Mouse (Mus musculus) MEL-GATA-1-ER (cell line): Measurements from ENCODE around the gene Frmd8.

Experiments
- DNase-seq: peaks from one replicate; pipeline ENCODE4 v3.0.0-alpha.2; 2012; ENCODE audit warnings: low read depth; ENCODE audit errors: extremely low read depth

Frmd8 gene

DNA sequence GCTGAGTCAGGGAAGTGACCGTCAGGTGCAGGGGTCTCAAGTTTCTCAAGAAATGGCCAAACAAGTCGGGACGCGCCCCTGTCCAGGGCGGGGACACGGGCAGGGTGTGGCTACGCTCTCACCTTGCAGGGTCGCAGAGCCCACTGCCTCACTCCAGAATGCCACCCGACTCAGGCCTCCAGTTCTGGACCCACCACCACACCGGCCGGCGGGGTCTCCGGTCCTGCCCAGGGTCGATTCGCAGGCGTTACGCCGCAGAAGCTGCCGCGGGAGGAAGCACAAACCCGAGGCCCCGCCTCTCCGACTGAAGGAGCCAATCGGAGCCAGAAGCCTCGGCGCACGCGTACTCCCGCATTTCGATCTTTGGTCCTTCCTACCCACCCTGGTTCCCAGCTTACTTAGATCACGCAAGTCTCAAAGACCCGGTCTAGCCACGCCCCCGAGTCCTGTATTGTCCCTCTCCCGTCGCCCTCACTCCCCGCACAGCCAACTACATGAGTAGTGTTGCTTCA is at the start of gene Frmd8:
Frmd8 (minus strand) TSS at position 306 of the 512 bp plus-strand sequence.
- peak; percentile 92 for DNase-seq

DNA sequence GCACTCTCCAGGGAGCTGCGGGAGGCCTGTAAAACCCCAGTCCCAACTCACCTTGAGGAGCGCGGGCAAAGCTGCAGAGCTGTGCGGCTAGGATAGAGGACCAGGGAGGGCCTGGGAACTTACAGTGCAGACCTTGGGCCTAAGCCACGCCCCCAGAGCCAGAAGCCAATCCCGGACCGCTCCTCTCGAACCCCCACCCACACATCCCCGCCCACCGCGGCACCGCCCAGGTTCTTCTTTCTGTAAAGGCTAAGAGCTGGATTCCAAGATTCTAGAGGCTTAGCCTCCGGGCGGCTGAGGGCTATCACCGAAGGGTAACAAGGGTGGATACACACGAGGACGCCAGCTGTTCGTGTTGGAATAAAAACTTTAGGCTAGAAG is 49.6 kb upstream of the Frmd8 start, which contains the start of gene Cdc42ep2:
Cdc42ep2 (minus strand) TSS at position 104 of the 381 bp plus-strand sequence.
- peak; percentile 87 for DNase-seq

DNA sequence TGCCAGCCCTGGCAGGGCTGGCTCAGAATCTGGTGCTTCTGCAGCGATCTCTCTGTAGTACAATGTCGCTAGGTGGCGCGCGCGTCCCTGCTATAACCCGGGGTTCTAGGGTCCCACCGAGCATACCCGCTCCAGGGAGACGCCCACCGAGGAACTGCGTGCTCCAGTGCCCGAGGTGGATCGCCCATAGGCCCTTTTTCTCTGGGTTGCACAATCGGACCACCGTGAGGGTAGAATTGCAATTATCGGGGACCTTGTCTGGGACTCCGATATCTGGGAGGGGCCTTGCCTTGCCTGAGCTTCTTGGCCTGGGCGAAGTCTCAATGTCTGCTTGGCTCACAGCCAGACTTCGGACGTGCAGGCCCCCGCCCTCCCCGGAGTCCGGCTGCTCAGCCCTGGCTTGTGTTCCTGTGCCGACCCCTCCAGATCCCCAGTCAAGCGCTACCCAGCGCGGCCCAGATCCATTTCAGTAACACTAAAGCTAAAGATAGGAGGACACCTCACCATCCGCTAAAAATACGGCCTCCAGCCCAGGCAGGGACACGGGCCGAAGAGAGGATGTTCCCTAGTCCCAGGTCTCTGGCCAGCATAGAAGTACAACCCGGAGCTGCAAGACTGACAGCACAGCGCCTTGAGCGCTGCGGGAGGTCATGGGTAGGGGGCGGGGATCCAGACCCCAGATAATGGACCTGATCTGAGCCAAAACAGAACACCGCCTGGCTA is 49.1 kb upstream of the Frmd8 start:
- DNase-seq, result peak; percentile 76

DNA sequence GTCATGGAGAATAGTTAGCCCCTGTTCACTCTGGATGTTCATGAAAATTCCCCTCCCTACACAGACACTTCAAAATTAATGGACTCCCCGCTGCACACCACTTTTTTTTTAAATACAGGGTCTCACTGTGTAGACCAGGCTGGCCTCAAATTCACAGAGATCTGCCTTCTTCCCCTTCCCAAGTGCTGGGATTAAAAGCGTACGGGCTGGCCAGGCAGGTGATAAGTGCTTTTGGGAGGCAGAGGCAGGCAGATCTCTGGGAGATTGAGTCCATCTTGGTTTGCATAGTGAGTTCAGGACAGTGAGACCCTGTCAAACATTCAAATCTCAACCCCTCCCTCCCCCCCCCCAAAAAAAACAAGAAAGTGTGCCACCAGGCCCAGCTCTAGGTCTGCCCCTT is 47.9 kb upstream of the Frmd8 start:
- no peak for DNase-seq

DNA sequence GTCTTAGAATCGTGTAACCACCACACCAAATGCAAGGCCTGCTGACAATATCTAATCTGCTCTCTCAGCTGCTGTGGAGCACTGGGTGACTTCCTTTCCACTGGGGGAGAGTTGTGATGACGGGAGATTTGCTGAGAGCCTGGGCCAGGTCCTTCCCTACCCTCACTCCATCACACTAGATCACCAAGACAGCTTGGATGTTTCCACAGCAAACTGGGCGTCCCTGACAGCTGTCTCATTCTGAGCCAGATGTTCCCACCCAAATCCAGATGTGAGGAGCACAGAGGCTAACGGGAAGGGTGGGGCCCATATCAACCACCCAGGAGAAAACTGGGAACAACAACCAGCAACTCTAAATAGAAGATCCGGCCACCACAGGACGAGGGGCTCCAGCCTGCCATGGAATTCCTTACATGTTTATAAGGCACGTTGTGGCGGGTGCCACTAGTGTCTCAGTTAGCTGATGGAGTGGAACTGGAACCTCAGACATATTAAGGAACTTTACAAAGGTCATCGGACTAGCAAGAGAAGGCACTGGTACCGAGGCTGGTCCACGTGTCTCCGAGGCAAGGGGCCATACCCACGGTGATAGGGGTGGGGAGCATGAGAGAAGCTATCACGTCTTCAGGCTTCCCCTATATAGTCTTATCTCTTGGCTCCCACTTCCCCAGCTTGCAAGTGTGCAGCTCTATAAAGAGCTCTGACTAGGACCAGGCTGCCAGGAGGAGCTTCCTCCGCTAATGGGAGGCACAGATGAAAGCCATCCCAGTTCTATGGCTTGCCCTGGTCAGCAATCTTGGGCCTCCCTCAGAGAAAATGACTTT is 47.3 kb upstream of the Frmd8 start:
- DNase-seq, result peak; percentile 92

DNA sequence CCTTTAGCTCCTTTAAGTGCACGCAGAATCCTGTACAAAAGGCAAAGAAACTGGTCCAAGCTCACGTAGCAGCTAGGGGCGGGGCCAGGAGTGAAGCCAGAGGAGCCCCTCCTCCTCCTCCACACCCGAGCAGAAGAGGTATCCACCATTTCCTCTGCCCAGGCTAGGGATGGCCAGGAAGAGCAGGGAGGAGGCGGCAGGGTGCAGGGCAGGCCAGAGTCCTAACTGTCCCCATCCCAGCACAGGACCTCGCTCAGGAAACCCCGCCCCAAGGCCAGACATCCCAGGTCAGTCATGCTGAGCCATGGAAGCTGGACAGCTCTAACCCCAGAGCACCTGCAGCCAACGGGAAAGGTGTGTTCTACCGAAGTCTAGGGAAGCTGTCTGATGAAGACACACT is 46.6 kb upstream of the Frmd8 start:
- peak; percentile 26 for DNase-seq

DNA sequence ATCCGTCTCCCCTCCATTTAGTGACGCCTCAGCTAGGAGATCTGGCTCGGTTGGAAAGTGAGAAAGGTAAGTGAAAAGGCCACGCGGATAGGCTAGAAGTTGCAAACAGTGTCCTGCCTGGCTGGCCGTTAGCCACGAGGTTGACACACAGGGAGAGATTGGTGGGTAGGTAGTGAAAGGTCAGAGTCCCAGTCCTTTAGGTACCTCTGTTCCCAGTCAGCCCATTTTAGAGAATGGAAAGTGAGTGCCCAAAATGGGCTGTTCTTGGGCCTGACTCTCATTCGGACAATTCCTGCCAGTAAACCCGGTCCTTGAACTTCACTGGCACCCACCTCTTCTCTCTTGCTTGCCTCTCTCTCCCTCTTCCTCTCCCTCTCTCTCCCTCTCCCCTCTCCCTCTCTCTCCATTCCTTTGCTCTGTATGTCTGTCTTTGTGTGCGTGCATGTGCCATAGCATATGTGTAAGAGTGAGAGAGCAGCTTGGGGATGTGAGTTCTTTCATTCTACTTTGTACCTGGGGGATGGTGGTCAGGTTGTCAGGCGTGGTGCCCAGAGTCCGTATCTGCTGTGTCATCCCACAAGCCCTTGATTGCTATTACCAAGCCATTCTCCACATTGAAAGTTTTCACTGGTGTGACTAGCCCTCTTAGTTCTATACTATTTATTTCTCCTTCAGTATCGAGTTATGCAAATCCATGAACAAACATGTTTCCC is 38.1 kb upstream of the Frmd8 start, which contains the start of gene Dpf2:
Dpf2 (minus strand) TSS at position 4 of the 713 bp plus-strand sequence.
- no peak for DNase-seq

DNA sequence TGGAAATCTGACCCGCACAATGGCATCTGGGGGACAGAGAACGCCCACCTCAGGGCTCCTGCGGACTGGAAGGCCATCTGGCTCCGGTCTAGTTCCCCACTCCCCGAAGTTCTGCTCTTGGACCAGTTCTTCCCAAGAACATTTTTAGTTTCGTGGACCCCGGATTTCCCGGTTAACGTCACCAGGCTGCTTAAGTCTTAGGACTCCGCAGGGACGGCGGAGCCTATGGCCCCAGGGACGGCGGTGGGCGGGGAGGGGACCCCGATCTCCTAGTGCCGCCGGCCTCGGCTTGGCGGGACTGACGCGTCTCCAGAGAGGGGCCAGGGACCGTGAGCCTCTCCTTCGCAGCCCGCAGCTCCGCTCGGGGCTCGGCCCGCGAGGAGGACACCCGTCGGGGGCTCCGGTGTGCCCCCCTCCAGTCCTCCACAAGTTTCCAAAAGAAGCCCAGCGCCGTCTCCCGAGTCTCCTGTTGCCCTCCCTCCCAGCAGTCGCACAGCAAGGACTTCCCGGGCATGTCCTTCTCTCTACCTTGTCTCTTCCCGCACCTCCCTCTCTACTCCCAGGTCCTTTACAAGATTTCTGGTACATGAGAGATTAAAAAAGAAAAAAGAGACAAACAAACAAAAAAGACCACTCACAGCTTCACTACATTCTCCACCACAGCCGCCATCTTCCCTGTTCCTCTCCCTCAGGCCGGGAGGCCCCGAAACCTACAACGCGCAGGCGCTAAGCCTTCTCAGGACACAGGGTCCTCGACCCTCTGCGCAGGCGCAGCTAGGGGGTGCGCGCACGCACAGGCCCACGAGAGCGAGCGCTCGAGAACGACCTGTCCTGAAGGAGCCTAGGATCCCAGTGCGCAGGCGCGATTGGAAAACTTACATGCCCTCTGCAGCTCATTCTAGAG is 37.3 kb upstream of the Frmd8 start:
- peak; percentile 95 for DNase-seq

DNA sequence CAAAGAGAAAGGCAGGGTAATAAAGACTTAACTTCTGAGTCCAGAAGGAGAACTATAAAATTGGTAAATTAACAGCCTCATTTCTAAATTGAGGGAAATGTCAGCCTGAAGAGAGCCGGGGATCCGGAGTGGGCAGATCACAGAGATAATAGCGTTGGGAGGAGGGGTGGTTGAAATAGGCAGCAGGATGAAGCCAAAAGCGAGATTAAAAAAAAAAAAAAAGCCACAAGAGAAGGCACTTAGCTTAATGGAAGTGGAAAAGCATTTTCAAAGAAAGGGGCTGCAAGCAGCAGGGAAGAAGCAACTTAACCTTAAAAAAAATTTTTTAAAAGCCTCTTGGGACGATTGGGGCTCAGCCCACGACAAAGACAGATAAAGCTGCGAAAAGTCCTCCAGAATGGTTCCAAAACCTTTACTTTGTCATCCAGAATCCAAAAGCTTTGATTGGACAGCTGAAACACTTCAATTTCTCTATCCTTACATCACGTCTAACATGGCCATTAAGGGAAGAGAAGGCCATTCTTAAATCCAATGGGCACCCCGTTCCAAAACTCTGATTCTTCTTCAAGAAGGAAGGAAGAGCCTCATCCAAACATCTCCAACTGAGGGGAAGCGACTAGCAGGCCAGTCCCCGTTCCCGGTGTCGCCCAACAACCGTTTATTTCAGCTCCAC is 36.5 kb upstream of the Frmd8 start:
- peak; percentile 45 for DNase-seq

DNA sequence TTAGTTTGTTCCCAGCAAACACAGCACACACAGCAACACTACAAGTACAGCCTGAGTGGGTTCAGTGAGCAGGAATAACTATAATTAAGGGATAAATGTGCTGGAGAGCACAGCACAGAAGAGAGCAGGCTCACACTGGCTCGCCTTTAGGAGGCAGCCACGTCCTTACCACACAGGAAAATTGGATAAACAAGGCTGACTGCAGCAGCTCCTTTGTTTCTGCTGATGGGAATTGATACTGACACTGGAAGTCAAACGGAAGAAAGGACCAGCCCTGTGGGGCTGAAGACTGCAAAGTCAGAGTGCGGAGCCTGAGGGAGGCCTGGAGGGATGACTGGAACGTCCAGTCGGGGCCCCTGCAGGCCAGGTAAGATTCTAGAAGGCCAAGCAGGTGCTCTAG is 35.1 kb upstream of the Frmd8 start:
- DNase-seq, result no peak

DNA sequence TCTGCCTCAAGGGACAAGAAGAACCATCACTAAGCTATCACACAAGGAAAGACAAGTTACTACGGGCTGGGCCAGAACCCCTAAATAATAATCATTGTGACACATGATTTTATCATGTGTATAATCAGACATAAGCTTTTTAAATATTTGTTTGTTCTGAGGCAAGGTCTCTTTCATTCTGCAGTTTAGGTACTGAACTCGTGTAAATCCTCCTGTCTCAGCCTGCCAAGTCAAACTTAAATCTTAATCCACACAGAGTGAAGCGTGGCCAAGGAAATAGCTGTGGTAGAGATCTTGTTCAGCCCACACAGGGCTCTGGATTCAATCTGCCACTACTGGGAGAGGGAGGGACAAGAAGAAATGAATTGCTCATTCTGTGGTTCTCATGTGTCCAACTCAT is 32.2 kb upstream of the Frmd8 start:
- DNase-seq, result no peak

DNA sequence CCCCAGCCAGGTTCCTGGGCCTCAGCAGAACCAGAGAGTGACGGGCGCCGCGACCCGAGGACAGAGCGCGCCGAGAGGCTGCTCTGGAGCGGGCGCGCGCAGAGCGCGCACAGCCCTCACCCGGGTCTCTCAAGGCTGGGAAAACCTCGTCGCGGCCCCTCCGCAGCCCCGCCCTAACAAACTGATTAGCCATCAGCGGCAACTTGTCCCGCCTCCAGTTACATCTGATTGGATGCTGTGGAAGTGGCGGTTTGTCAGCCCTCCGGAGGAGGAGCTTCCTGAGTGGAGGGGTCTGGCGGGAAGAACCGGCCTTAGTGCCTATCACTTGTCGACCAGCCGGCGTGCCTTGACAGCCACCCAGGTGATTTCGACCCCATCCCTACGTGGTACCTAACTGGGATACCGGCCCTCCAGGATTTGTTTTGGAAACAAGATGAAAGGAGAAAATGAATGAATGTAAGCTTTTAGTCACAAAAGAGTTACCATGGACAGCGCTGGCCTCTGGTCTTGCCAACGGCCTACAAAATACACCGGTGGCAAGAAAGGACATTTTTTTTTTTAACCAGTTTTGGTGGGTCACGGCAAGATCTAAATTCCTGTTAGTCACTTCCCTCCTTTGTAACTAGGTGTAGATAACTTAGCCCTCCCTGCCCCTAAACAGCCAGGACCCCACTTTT is 19.1 kb upstream of the Frmd8 start, which contains the start of gene Tigd3:
Tigd3 (minus strand) TSS at position 148 of the 677 bp plus-strand sequence.
- peak; percentile 86 for DNase-seq

DNA sequence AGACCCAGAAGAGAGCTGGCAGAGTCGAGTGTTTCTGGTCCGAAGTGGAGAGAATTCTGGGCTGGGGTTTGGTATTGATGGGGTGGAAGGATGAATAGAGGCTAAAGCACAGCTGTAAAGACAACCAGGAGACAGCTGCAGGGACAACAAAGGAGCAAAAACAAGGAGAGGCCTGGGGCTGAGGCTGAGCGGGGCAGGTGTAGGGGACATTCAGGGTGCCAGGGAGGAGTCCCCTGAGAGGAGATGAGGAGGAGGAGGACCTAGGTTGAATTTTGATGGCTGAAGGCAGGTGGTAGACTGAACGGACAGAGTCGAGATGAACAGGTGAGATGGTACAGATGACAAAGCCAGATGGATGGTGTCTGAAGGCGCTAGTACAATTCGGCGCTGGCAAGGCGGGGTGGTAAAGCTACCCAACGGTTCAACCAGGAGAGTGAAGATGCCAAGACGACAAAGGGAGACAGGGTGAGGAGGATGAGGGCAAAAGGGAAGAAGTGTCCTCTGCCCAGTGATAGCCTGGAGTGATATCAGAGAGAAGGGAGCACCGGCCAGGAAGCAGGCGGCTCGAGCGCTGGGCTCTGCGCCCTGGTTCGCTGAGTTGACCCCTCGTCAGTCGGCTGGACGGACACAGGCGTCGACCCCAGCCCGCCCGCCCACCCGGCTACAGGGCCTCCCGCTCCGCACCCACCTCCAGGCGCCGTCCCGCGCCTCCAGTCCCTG is 18.4 kb upstream of the Frmd8 start:
- DNase-seq, result no peak

DNA sequence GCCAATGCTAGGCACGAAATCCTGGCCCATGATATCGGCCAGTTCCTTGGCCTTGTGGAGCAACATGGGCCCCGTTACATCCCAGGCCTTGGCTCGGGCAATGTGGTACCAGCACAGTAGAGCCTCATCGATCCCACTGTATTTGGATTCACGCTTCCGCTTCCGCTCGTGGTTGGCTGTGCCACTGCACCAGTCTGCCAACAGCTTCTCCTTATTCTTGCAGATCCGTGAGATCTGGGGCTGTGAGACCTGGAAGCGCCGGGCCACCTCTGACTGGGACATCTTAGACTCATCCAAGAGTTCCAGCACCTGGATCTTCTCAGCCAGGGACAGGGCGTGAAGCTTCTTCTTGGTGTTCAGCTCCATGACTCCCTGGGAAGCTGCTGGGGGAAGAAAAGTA is 17.7 kb upstream of the Frmd8 start:
- DNase-seq, result no peak

DNA sequence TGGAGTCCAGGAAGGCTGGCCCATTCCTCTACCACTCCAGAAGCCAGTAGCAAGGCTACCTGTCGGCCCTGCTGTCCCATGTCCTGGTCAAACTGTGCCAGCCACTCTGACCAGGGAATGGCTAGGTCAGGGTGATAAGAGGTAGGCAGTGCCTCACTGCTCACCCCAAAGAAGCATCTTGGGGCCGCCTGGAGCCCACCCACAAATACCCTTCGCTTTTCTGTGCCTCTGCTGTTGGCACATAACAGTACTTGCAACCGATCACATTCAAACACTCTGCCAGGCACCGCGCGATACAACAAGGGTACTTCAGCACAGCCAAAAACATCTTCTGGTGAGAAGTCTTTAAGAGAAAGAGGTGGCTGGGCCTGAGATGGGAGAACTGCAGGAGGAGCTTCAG is 17.2 kb upstream of the Frmd8 start:
- no peak for DNase-seq

DNA sequence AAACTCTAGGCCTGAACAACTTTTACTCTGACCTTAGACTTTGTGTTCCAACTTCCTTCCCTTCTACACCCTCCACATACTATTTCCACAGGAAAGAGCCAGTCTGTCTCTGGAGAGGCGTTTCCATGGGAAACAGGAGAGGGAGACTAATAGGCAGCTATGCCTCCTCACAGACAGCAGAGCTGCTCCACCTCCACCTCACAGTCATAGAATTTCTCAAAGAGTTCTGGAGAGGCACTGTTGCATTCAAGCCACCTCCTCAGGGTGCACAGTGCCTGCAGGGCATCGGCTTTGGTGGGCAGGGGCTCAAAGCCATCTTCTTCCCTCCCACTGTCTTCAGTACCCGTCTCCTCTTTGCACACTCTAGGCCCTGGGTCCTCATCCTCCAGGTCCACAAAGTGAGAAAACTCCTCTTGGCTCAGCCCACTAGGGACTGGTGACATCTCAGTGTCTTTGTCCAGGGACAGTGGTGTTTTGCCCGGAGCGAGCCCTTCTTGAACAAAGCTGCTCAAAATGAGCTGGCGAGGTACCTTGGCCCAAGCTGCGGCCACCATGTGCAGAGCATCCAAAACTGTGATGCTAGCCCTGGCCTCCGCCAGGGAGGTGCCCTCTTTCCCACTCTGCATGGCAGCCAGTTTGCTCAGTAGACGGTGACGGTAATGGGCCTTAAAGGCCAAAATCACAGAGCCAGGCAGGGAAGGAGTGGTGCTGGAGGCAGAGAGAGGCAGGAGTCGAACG is 16.6 kb upstream of the Frmd8 start:
- DNase-seq, result no peak

DNA sequence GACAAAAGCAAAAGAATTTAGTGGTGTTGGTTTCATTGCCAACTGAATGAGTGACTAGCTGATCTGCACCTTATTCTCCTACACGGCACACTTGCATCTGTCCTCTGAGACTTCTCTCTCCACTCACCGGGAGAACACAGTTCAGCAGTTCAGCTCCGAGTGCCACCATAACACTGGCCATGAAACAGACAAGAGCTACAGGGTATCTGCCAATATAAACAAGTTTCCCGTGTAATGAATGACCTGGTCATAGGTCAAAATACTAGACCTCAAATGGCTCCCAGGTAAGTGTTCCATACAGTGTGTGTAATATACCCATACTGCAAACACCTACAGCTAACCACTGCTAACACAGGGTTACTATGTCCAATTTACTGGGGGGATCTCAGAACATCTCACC is 14.1 kb upstream of the Frmd8 start:
- DNase-seq, result no peak

DNA sequence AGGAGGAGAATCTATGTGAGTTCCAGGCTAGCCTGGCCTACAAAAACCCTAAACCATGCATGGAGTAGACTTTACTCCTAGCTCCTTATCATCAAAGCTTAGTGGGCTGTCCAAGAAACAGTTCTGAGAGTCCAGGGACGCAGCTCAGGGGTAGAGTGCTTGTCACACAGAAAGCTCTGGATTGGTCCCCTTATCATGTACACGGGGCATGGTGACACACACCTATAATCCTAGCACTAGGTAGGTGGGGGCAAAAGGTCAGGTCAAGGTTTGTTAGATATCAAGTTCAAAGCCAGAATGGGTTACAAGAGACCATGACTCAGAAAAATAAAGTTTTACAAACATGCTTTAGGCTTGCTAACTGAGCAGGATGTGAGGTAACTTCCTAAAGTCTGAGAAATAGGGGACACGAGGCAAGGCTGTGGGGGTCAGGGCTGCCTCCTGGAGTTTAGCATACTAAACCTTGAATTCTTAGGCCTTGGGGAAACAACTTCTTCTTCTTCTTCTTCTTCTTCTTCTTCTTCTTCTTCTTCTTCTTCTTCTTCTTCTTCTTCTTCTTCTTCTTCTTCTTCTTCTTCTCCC is 12.3 kb upstream of the Frmd8 start:
- DNase-seq, result no peak
